In the genomic region with DNA sequence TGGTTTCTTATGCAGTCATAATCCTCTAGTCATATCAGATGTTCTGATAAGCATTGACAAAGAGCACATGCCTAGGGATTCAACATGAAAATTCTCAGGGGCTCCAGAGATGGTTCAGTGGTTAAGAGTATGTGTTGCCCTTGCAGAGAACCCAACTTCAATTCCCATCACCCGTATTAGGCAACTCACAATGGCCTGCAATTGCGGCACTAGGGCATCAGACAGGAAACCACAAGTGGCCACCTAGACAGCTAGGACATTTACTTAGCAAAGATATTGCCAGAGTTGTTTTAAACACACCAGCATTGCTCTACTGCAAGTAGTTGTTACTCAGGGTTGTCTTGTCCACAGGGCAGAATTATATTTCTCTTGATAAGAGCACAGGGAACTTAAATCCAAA, we compare ENCODE assay signal across 17 mouse cellular contexts.
"Had no signal": no experiment of that assay in that cellular context is flagged by ENCODE, and none has a peak within 500 bp of the region (broad histone marks: within the 10 kb centered on the region; RNA-seq: fewer than 3 reads in every experiment).

No protein-coding gene starts in this region.

- DNase-seq: gastrocnemius, postnatal 14 days; gastrocnemius, postnatal 36 days; heart, adult 2 months; heart, postnatal 10 days; heart, postnatal 4 days; kidney, adult 18-20 months; kidney, adult 8-10 months; kidney, postnatal 10 days; kidney, postnatal 25 days; kidney, postnatal 4 days; layer of hippocampus, postnatal 36 days; left cerebral cortex, postnatal 4 days had no signal

- ATAC-seq: hindbrain, embryonic 16.5 days; inflammation-experienced regulatory T-cells, adult 6 months; intestine, embryonic 15.5 days; intestine, postnatal 0 days; liver, embryonic 12.5 days had no signal
